7 mouse cellular contexts compared by ENCODE assay signal in the genomic region with DNA sequence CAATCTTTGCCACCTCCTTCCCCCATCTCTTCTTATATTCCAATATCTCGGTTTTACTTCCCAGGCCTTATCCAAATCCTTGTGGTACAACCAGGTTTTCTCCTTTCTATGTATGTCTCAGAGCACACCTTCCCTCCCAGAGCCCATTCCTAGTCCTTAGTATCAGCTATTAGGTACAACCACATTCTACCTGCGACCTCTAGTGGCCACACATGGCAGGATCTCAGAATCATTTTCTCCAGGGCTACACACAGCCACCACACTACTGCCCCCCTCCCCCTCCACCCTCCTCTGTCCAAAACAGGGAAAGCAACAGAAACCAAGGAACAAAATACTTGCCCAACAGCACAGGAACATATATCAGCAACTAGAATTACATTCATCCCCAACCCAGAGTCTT.
A peak's percentile ranks its signal among the peaks of the same experiment; 100 is the strongest.
DNase-seq lines count a peak whose midpoint lies in the region; ATAC-seq and TF ChIP-seq lines count a peak whose summit lies in the region.

No protein-coding gene starts in this region.

- H3K27ac ChIP-seq in thymus, adult 2 months (ENCODE audit: control insufficient read depth, insufficient read depth, low read length): no peak overlapping the region
- no peak overlapping the region for H3K27ac ChIP-seq in forebrain, embryonic 15.5 days (replicated peaks)

- peak; percentile 8 for DNase-seq in thymus, adult 2 months
- no peak for DNase-seq in thymus, adult 18-20 months
- peak; percentile 36 for DNase-seq in adrenal gland, postnatal 14 days
- peak; percentile 67 to 79 for DNase-seq in kidney, postnatal 25 days
- DNase-seq in mesoderm, embryonic 11.5 days (ENCODE audit: low read depth, low spot score): peak; percentile 66
- peak; percentile 5 for DNase-seq in thymus, postnatal 14 days

- no peaks in the 10 kb centered on the region for H3K4me1 ChIP-seq in thymus, adult 2 months (replicated peaks; ENCODE audit: control insufficient read depth, insufficient read depth, low read length)
- no peaks in the 10 kb centered on the region for H3K4me1 ChIP-seq in forebrain, embryonic 15.5 days

- H3K36me3 ChIP-seq in thymus, adult 2 months (ENCODE audit: control insufficient read depth, insufficient read depth, low read length): no peaks in the 10 kb centered on the region
- no peaks in the 10 kb centered on the region for H3K36me3 ChIP-seq in forebrain, embryonic 15.5 days

- TF ChIP-seq CTCF in thymus, adult 2 months (IDR thresholded peaks at IDR 0.05; ENCODE audit: borderline replicate concordance, control insufficient read depth, extremely low read depth, insufficient read depth, low read length, poor library complexity): no peak

- TF ChIP-seq POLR2A in thymus, adult 2 months (IDR thresholded peaks at IDR 0.05; ENCODE audit: control insufficient read depth, extremely low read depth, insufficient read depth, low read length, poor library complexity): no peak

- peak; percentile 67; the same call in 1 of the 2 replicates for ATAC-seq in forebrain, embryonic 15.5 days (replicated peaks)

- no peak overlapping the region for H3K9ac ChIP-seq in forebrain, embryonic 15.5 days (replicated peaks)

- no peak overlapping the region for H3K4me2 ChIP-seq in forebrain, embryonic 15.5 days (replicated peaks)

- H3K27me3 ChIP-seq in thymus, adult 2 months (ENCODE audit: control insufficient read depth, insufficient read depth, low read length): no peaks in the 10 kb centered on the region
- H3K27me3 ChIP-seq in forebrain, embryonic 15.5 days: no peaks in the 10 kb centered on the region

- WGBS in thymus, adult 2 months: 32% methylated on average over 2 of the region's 2 CpGs
- WGBS in forebrain, embryonic 15.5 days: 20% methylated on average over 2 of the region's 2 CpGs

- no peak overlapping the region for H3K4me3 ChIP-seq in thymus, adult 2 months (ENCODE audit: control insufficient read depth, insufficient read depth, low read length)
- no peak overlapping the region for H3K4me3 ChIP-seq in forebrain, embryonic 15.5 days

- no peaks in the 10 kb centered on the region for H3K9me3 ChIP-seq in forebrain, embryonic 15.5 days

Comparison
In these comparisons a context has a peak if more than half of its experiments do, and no peak if none do; other contexts are left out.
1. DNase-seq: peak in thymus, adult 2 months (single experiment), adrenal gland, postnatal 14 days (single experiment), kidney, postnatal 25 days (2 of 2), mesoderm, embryonic 11.5 days (single experiment) and thymus, postnatal 14 days (single experiment); none in thymus, adult 18-20 months (0 of 2).